Mouse (Mus musculus) small intestine, adult 2 months (tissue): Measurements from ENCODE around the gene Gpr183.

Experiments
- CTCF ChIP-seq: fragments of 200-500 bp; IDR thresholded peaks from 2 replicates; pipeline ENCODE4 v1.5.1; 2012; ENCODE audit warnings: low read depth, mild to moderate bottlenecking, control low read depth, inconsistent platforms, low read length, moderate library complexity, mixed read lengths; ENCODE audit not compliant: insufficient replicate concordance, insufficient read length; ENCODE audit errors: extremely low read depth
- POLR2A ChIP-seq: fragments of 200-500 bp; IDR thresholded peaks from 2 replicates; pipeline ENCODE4 v1.6.1; 2012; ENCODE audit warnings: low read depth, mild to moderate bottlenecking, control low read depth, inconsistent platforms, low read length, moderate library complexity

- no peak for TF ChIP-seq POLR2A
- no peak for TF ChIP-seq CTCF
Observed at GRCm38 (mm10) chr14:121956291-121956690, 8.7 kb downstream of the Gpr183 start.
